Mouse (Mus musculus) G1E (cell line): Measurements from ENCODE around the gene Ift43. TPM values are rescaled to one million over a fixed set of nuclear protein-coding genes. Genes with fewer than 3 reads are reported as not detected.

Experiments
- ATAC-seq: 2 replicates; pipeline ENCODE4 v1.8.0; 2016; ENCODE audit warnings: mild to moderate bottlenecking; ENCODE audit not compliant: insufficient number of reproducible peaks, poor library complexity, low FRiP score, severe bottlenecking; ENCODE audit errors: extremely low read depth
- DNase-seq: peaks from one replicate; pipeline ENCODE4 v3.0.0; 2012; ENCODE audit warnings: low spot score
- H3K27me3 ChIP-seq: 2 replicates; pipeline ENCODE4 v1.6.1; 2012; ENCODE audit warnings: mild to moderate bottlenecking, low read length, inconsistent platforms; ENCODE audit not compliant: insufficient read depth
- H3K36me3 ChIP-seq: replicated peaks from 2 replicates; pipeline ENCODE3; 2012; ENCODE audit warnings: mild to moderate bottlenecking, inconsistent platforms
- H3K4me1 ChIP-seq: 2 replicates; pipeline ENCODE4 v1.6.1; 2012; ENCODE audit warnings: low read depth, low read length, inconsistent platforms, mixed read lengths; ENCODE audit not compliant: insufficient read depth
- H3K4me3 ChIP-seq: 2 replicates; pipeline ENCODE4 v1.5.1; 2012; ENCODE audit warnings: low read depth, mild to moderate bottlenecking, inconsistent platforms, low read length, moderate library complexity, mixed read lengths
- H3K9me3 ChIP-seq: replicated peaks from 2 replicates; pipeline ENCODE4 v1.6.1; 2012; ENCODE audit warnings: inconsistent platforms
- CTCF ChIP-seq: IDR thresholded peaks from 2 replicates; pipeline ENCODE4 v1.5.1; 2012; ENCODE audit warnings: low read depth, low read length, inconsistent platforms, mixed read lengths
- GATA1 ChIP-seq: IDR thresholded peaks from 2 replicates; pipeline ENCODE4 v1.6.1; 2012; ENCODE audit warnings: borderline replicate concordance, low read length, inconsistent platforms, mixed read lengths
- GATA2 ChIP-seq: IDR thresholded peaks from 2 replicates; pipeline ENCODE4 v1.6.1; 2012; ENCODE audit warnings: low read depth, low read length, inconsistent platforms, borderline replicate concordance
- POLR2AphosphoS5 ChIP-seq: IDR thresholded peaks from 2 replicates; pipeline ENCODE4 v1.6.1; 2012; ENCODE audit warnings: low read depth, low read length, inconsistent platforms; ENCODE audit not compliant: insufficient replicate concordance
- TAL1 ChIP-seq: conservative IDR thresholded peaks from 2 replicates; pipeline ENCODE4 v1.6.1; 2012; ENCODE audit warnings: low read depth, low read length, inconsistent platforms, mixed read lengths
- polyA plus RNA-seq: library from polyadenylated mRNA; stranded (reverse); fragments of >175 nt; gene quantifications from 2 replicates; pipeline ENCODE4 v1.2.3, GENCODE M21; 2012
- total RNA-seq, 2 experiments: library from RNA; stranded (forward) in 1 of 2; stranded (reverse) in 1 of 2; fragments of 200-1000 nt in 1 of 2; fragments of >200 nt in 1 of 2; fragmentation: Nextera tagmentation in 1 of 2; gene quantifications; 2 replicates each; pipeline ENCODE4 v1.2.3; 2014 to 2017

Gene Ift43
- total and polyA plus RNA-seq, 3 experiments: 0.09 to 0.93 TPM; not detected in 1

GRCm38 (mm10) chr12:86057516-86057915 is 24.8 kb upstream of the Ift43 start:
- Histone ChIP-seq H3K27me3 (0 out of 2 replicates have a peak, but pooled peaks cover 4% of the 10 kb centered on the region), H3K9me3 (no peaks in the 10 kb centered on the region), H3K4me1 (peaks cover 3% of the 10 kb centered on the region; the same call in 1 of the 2 replicates), H3K36me3 (peaks cover 45% of the 10 kb centered on the region), H3K4me3 (no peak overlapping the region)
- no peak for DNase-seq
- ATAC-seq: no peak
- TF ChIP-seq GATA1: no peak
- no peak for TF ChIP-seq POLR2AphosphoS5

- DNase-seq (no peak), ATAC-seq (no peak)
- peaks cover 33% of the 10 kb centered on the region for H3K36me3 ChIP-seq
- 0 out of 2 replicates have a peak, but pooled peaks cover 4% of the 10 kb centered on the region for H3K27me3 ChIP-seq
- TF ChIP-seq GATA1 (no peak), CTCF (no peak), GATA2 (no peak), TAL1 (no peak)
- no peaks in the 10 kb centered on the region for H3K9me3 ChIP-seq
- H3K4me1 ChIP-seq: peaks cover 3% of the 10 kb centered on the region; the same call in 1 of the 2 replicates
- no peak overlapping the region for H3K4me3 ChIP-seq
These were observed 23.0 kb upstream of the Ift43 start for GRCm38 (mm10) chr12:86059341-86059740.

- peaks cover 3% of the 10 kb centered on the region; the same call in 1 of the 2 replicates for H3K4me1 ChIP-seq
- H3K9me3 ChIP-seq: no peaks in the 10 kb centered on the region
- TF ChIP-seq GATA1 (no peak), GATA2 (no peak), TAL1 (no peak), POLR2AphosphoS5 (no peak), CTCF (no peak)
- no peak overlapping the region for H3K4me3 ChIP-seq
- DNase-seq: no peak
- no peak for ATAC-seq
- peaks cover 7% of the 10 kb centered on the region; the same call in 1 of the 2 replicates for H3K27me3 ChIP-seq
- H3K36me3 ChIP-seq: no peaks in the 10 kb centered on the region
These were observed 17.5 kb upstream of the Ift43 start for GRCm38 (mm10) chr12:86064796-86065195.

- TF ChIP-seq CTCF (no peak), GATA2 (no peak), POLR2AphosphoS5 (no peak), TAL1 (no peak)
- no peaks in the 10 kb centered on the region for H3K36me3 ChIP-seq
- peaks cover 17% of the 10 kb centered on the region for H3K27me3 ChIP-seq
- no peak overlapping the region for H3K4me3 ChIP-seq
- H3K4me1 ChIP-seq: no peaks in the 10 kb centered on the region
- DNase-seq (no peak), ATAC-seq (no peak)
- H3K9me3 ChIP-seq: no peaks in the 10 kb centered on the region
These were observed 10.9 kb upstream of the Ift43 start for GRCm38 (mm10) chr12:86071432-86071831.

GRCm38 (mm10) chr12:86074681-86075080 is 7.7 kb upstream of the Ift43 start:
- peaks cover 35% of the 10 kb centered on the region for H3K27me3 ChIP-seq
- ATAC-seq (no peak), DNase-seq (no peak)
- H3K4me1 ChIP-seq: peaks cover 21% of the 10 kb centered on the region
- H3K36me3 ChIP-seq: no peaks in the 10 kb centered on the region
- no peaks in the 10 kb centered on the region for H3K9me3 ChIP-seq
- TF ChIP-seq CTCF (no peak), POLR2AphosphoS5 (no peak), GATA1 (no peak), TAL1 (no peak), GATA2 (no peak)
- H3K4me3 ChIP-seq: no peak overlapping the region

GRCm38 (mm10) chr12:86075358-86075757 is 7.0 kb upstream of the Ift43 start:
- no peak for ATAC-seq
- H3K9me3 ChIP-seq: no peaks in the 10 kb centered on the region

More at GRCm38 (mm10) chr12:86075358-86075757, 7.0 kb upstream of the Ift43 start:
- TF ChIP-seq CTCF (no peak), GATA2 (no peak), TAL1 (no peak), POLR2AphosphoS5 (no peak), GATA1 (no peak)
- H3K4me1 ChIP-seq: peaks cover 21% of the 10 kb centered on the region
- DNase-seq: no peak
- no peak overlapping the region for H3K4me3 ChIP-seq
- no peaks in the 10 kb centered on the region for H3K36me3 ChIP-seq
- peaks cover 38% of the 10 kb centered on the region for H3K27me3 ChIP-seq
